Mouse (Mus musculus): ENCODE results near the gene Cd5. TPM values are rescaled to one million over a fixed set of nuclear protein-coding genes. Genes with fewer than 3 reads are reported as not detected.

Cd5 gene
- polyA plus RNA-seq, 1 experiment from 2014 or later, result 0.55 TPM

DNA sequence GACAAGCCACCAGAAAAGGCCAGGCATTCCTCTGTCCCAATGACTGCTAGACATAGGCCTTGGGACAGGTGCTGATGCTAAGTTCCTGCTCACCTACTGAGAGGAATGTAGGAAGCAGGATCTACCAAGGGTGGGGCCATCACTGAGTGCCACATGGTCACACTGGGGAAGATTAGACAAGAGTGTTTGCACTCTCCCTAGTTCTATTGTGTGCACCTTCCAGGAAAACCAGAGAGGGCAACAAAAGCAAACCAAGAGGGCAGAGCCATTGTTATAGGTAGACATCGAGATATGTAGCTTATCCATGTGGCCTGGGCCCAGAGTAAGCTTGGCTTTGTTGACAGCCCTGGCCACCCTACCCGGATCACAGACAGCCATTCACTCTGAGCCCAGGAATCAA is 53.1 kb downstream of the Cd5 start:
- Histone ChIP-seq H3K27me3 (replicated peaks) (peaks cover 6% of the 10 kb centered on the region; the same call in 1 of the 2 replicates), H3K36me3 (no peaks in the 10 kb centered on the region), H3K9ac (no peak overlapping the region), H3K9me3 (replicated peaks) (no peaks in the 10 kb centered on the region), H3K4me1 (replicated peaks) (peaks cover 23% of the 10 kb centered on the region), H3K27ac (ENCODE audit: poor library complexity, severe bottlenecking) (no peak overlapping the region), H3K4me3 (no peak overlapping the region), H3K4me2 (no peak overlapping the region)
- ATAC-seq (ENCODE audit: insufficient number of reproducible peaks, low FRiP score), result no peak
- 60% methylated on average over 2 of the region's 2 CpGs for WGBS

DNA sequence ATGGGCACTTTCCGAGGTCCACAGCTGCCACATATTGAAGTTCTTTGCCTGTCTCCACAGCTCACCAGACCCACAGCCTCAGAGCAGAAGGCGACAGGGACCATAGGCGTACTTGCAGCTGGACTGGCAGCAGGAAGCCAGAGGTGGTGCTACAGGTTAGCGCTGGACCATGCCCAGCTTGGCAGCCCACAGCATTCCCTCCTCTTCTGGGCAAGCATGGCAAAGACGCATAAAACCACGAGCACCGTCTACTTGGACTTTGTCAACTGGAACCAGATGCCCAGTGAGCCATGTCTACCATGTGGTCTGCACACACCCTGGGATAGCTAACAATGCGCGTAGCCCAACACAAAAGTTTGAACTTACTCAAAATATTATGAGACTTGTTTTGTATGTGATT is 53.7 kb downstream of the Cd5 start:
- Histone ChIP-seq H3K9me3 (replicated peaks) (no peaks in the 10 kb centered on the region), H3K4me2 (no peak overlapping the region), H3K36me3 (no peaks in the 10 kb centered on the region), H3K4me3 (no peak overlapping the region), H3K27ac (ENCODE audit: poor library complexity, severe bottlenecking) (no peak overlapping the region), H3K4me1 (replicated peaks) (peaks cover 16% of the 10 kb centered on the region), H3K9ac (no peak overlapping the region), H3K27me3 (replicated peaks) (peaks cover 11% of the 10 kb centered on the region)
- 87% methylated on average over 9 of the region's 9 CpGs for WGBS
- no peak for ATAC-seq (ENCODE audit: insufficient number of reproducible peaks, low FRiP score)

GRCm38 (mm10) chr19:10681571-10681970 is 57.2 kb downstream of the Cd5 start:
- Histone ChIP-seq H3K27ac (ENCODE audit: poor library complexity, severe bottlenecking) (no peak overlapping the region), H3K36me3 (no peaks in the 10 kb centered on the region)
- WGBS, result 59% methylated on average over 4 of the region's 4 CpGs

GRCm38 (mm10) chr19:10678772-10679067 is 60.1 kb downstream of the Cd5 start:
- Histone ChIP-seq H3K27ac (ENCODE audit: poor library complexity, severe bottlenecking) (no peak overlapping the region), H3K27me3 (replicated peaks) (peaks cover 31% of the 10 kb centered on the region), H3K4me1 (replicated peaks) (0 out of 2 replicates have a peak, but pooled peaks cover 3% of the 10 kb centered on the region), H3K4me2 (no peak overlapping the region), H3K9me3 (replicated peaks) (no peaks in the 10 kb centered on the region), H3K4me3 (no peak overlapping the region), H3K9ac (no peak overlapping the region), H3K36me3 (no peaks in the 10 kb centered on the region)
- 81% methylated on average over 1 of the region's 1 CpGs for WGBS
- no peak for ATAC-seq (ENCODE audit: insufficient number of reproducible peaks, low FRiP score)

More at GRCm38 (mm10) chr19:10681571-10681970, 57.2 kb downstream of the Cd5 start:
- H3K4me2 ChIP-seq, result no peak overlapping the region
- 0 out of 2 replicates have a peak, but pooled peaks cover 3% of the 10 kb centered on the region for H3K4me1 ChIP-seq (replicated peaks)
- H3K9me3 ChIP-seq (replicated peaks), result no peaks in the 10 kb centered on the region
- H3K27me3 ChIP-seq (replicated peaks), result peaks cover 20% of the 10 kb centered on the region
- ATAC-seq (ENCODE audit: insufficient number of reproducible peaks, low FRiP score), result no peak
- H3K4me3 ChIP-seq, result no peak overlapping the region
- no peak overlapping the region for H3K9ac ChIP-seq

DNA sequence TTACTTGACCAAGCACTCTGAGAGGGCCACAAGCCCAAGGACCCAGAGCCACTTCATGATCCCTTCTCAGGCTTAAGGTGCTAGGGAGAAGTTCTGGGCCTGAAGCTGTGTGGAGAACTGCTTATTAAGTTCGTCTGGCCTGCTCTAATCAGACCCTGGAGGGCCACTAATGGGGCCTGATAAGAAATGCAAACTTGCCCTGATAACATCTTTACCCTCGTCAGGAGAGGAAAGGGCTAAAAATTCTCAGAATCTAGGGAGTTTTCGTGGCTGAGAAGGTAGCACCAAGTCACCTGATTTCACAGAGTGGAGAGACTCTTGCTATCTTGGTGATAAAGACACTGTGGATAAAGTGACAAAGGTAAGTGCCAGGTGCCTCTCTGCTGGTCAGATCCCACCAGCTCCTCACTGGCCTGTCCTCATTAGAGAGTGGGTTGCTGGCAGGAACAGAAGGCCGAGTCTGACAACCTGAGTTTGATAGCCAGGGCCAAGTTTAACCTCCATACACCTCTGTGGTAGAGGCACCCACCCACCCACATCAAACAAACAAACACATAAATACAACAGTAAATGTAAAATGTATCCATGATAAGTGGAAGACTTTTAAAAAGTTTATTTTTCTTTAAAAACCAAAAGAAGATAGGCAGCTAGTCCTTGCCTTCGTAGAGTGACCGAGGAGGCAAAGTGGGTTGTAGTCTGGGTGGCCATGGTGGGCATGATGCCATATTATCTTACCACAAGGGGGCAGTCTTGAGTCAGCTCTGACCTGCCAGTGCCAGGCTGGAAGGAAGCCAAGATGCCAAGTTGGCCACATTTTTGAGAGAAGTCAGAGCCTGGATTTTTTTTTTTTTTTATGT is 60.7 kb downstream of the Cd5 start, which contains the start of gene Pga5:
Gene Pga5 (minus strand): TSS at position 157 of the 857 bp plus-strand sequence.
- Histone ChIP-seq H3K4me2 (no peak within 1 kb of the TSS), H3K27ac (ENCODE audit: poor library complexity, severe bottlenecking) (no peak within 1 kb of the TSS), H3K4me1 (replicated peaks) (0 out of 2 replicates have a peak, but pooled peaks cover 3% of the 10 kb centered on the region), H3K36me3 (no peaks in the 10 kb centered on the region), H3K9me3 (replicated peaks) (no peaks in the 10 kb centered on the region), H3K4me3 (no peak within 1 kb of the TSS), H3K9ac (no peak within 1 kb of the TSS), H3K27me3 (replicated peaks) (peaks cover 31% of the 10 kb centered on the region)
- ATAC-seq (ENCODE audit: insufficient number of reproducible peaks, low FRiP score), result 0 out of 2 replicates have a peak, but pooled peaks have one; percentile 57
- 26% methylated on average over 6 of the region's 6 CpGs for WGBS

DNA sequence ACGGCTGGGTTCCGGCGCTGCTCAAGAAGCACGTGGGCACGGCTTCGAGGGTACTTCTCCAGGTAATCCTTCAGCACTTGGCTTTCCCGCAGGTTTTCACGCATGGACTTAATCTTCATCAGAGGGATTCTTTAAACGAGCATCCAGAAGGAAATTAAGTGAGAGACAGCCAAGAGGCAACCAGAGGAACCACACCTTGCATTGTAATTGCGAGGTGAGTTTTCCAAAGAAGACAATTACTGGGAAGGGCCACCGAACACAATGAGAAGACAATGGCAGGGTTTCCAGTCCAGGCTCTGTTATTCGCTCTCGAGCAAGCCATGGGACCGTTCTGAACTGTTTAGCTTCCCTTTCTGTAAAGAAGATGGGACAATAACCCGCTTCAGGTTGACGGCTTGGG is 62.1 kb downstream of the Cd5 start:
- 0 out of 2 replicates have a peak, but pooled peaks cover 3% of the 10 kb centered on the region for H3K4me1 ChIP-seq (replicated peaks)
- no peak overlapping the region for H3K27ac ChIP-seq (ENCODE audit: poor library complexity, severe bottlenecking)
- no peak for ATAC-seq (ENCODE audit: insufficient number of reproducible peaks, low FRiP score)
- no peak overlapping the region for H3K4me2 ChIP-seq
- no peaks in the 10 kb centered on the region for H3K9me3 ChIP-seq (replicated peaks)
- H3K4me3 ChIP-seq, result no peak overlapping the region
- H3K27me3 ChIP-seq (replicated peaks), result peaks cover 27% of the 10 kb centered on the region
- 84% methylated on average over 16 of the region's 16 CpGs for WGBS
- no peaks in the 10 kb centered on the region for H3K36me3 ChIP-seq
- H3K9ac ChIP-seq, result no peak overlapping the region

GRCm38 (mm10) chr19:10673275-10673674 is 65.5 kb downstream of the Cd5 start:
- Histone ChIP-seq H3K9ac (no peak overlapping the region), H3K4me3 (no peak overlapping the region), H3K4me1 (replicated peaks) (no peaks in the 10 kb centered on the region), H3K9me3 (replicated peaks) (no peaks in the 10 kb centered on the region), H3K27ac (ENCODE audit: poor library complexity, severe bottlenecking) (no peak overlapping the region), H3K4me2 (no peak overlapping the region), H3K36me3 (no peaks in the 10 kb centered on the region), H3K27me3 (replicated peaks) (peaks cover 20% of the 10 kb centered on the region; the same call in 1 of the 2 replicates)
- WGBS, result 46% methylated on average over 1 of the region's 1 CpGs
- ATAC-seq (ENCODE audit: insufficient number of reproducible peaks, low FRiP score), result no peak

DNA sequence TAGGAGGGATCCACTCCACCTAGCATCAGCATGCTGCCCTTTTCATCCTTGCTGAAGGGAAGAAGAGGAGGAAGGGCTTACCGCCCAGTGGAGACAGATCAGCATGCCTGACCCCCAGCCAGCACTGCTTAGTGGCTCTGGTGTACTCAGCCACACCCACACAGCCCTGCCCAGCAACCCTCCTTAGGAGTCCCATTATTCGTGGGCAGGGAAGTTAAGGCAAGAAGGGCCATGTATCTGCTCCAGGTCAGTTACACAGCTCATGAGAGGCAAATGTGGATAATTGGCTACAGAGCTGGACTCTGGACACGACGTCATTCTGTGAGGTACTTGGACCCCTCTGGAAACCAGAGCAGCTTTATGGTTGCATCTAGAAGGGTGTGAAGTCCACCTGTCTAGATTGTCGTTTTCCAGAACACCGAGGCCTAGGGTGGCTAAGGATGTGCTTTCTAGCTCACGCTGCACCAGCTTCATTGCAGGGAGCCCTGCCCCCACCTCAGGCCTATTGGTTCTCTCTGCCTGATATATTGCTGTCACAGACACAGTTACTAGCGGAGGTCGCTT is 66.9 kb downstream of the Cd5 start:
- WGBS, result 64% methylated on average over 9 of the region's 9 CpGs
- Histone ChIP-seq H3K9me3 (replicated peaks) (no peaks in the 10 kb centered on the region), H3K27ac (ENCODE audit: poor library complexity, severe bottlenecking) (no peak overlapping the region), H3K36me3 (no peaks in the 10 kb centered on the region), H3K9ac (no peak overlapping the region), H3K27me3 (replicated peaks) (peaks cover 14% of the 10 kb centered on the region; the same call in 1 of the 2 replicates), H3K4me2 (no peak overlapping the region), H3K4me3 (no peak overlapping the region), H3K4me1 (replicated peaks) (no peaks in the 10 kb centered on the region)
- no peak for ATAC-seq (ENCODE audit: insufficient number of reproducible peaks, low FRiP score)

GRCm38 (mm10) chr19:10671319-10671718 is 67.5 kb downstream of the Cd5 start:
- no peak for ATAC-seq (ENCODE audit: insufficient number of reproducible peaks, low FRiP score)
- no peaks in the 10 kb centered on the region for H3K9me3 ChIP-seq (replicated peaks)
- no peak overlapping the region for H3K4me3 ChIP-seq
- H3K27ac ChIP-seq (ENCODE audit: poor library complexity, severe bottlenecking), result no peak overlapping the region
- WGBS, result 81% methylated on average over 4 of the region's 4 CpGs
- H3K36me3 ChIP-seq, result no peaks in the 10 kb centered on the region
- peaks cover 8% of the 10 kb centered on the region; the same call in 1 of the 2 replicates for H3K27me3 ChIP-seq (replicated peaks)
- no peak overlapping the region for H3K4me2 ChIP-seq
- H3K4me1 ChIP-seq (replicated peaks), result no peaks in the 10 kb centered on the region
- H3K9ac ChIP-seq, result 0 out of 2 replicates have a peak overlapping the region, but pooled peaks have one; percentile 13
